Mouse (Mus musculus) brain, embryonic 14.5 days (tissue): ENCODE measurements around the gene Supt5.

Experiments used
- CTCF ChIP-seq: fragments of 200-500 bp; IDR thresholded peaks from 2 replicates; pipeline ENCODE4 v1.5.1; 2012; ENCODE audit warnings: inconsistent platforms, mild to moderate bottlenecking, moderate library complexity, borderline replicate concordance; ENCODE audit not compliant: insufficient read depth, insufficient read length; ENCODE audit errors: extremely low read depth
- POLR2A ChIP-seq: fragments of 200-500 bp; IDR thresholded peaks from 2 replicates; pipeline ENCODE4 v1.6.1; 2012; ENCODE audit warnings: mild to moderate bottlenecking, inconsistent platforms, borderline replicate concordance; ENCODE audit not compliant: poor library complexity, insufficient read depth, insufficient read length, severe bottlenecking; ENCODE audit errors: extremely low read depth

GRCm38 (mm10) chr7:28358431-28358830 lies 19.9 kb upstream of the Supt5 start:
- TF ChIP-seq POLR2A, result no peak
- TF ChIP-seq CTCF, result no peak
